Mouse (Mus musculus) frontal cortex, adult (tissue): ENCODE measurements around the gene Mnt.

ENCODE experiments used
- ATAC-seq: cut with Nextera tagmentation; 2 replicates; pipeline ENCODE4 v1.9.2; 2017; ENCODE audit warnings: mild to moderate bottlenecking, moderate library complexity, mixed read lengths; ENCODE audit not compliant: low TSS enrichment

Gene Mnt

GRCm38 (mm10) chr11:74845784-74846183 lies 15.1 kb downstream of the Mnt start:
- no peak for ATAC-seq

GRCm38 (mm10) chr11:74847919-74848521 lies 17.3 kb downstream of the Mnt start:
- ATAC-seq = 0 out of 2 replicates have a peak, but pooled peaks have one; percentile 28

GRCm38 (mm10) chr11:74850998-74851661 lies 20.4 kb downstream of the Mnt start:
- ATAC-seq = peak; percentile 16; the same call in 1 of the 2 replicates

GRCm38 (mm10) chr11:74857756-74858155 lies 27.0 kb downstream of the Mnt start:
- no peak for ATAC-seq

GRCm38 (mm10) chr11:74862129-74862528 lies 31.4 kb downstream of the Mnt start:
- no peak for ATAC-seq

- no peak for ATAC-seq
Measured at GRCm38 (mm10) chr11:74863471-74863870, 32.8 kb downstream of the Mnt start.

GRCm38 (mm10) chr11:74864421-74864820 lies 33.7 kb downstream of the Mnt start:
- ATAC-seq = no peak

- no peak for ATAC-seq
Measured at GRCm38 (mm10) chr11:74865252-74865651, 34.5 kb downstream of the Mnt start.

GRCm38 (mm10) chr11:74866640-74867039 lies 35.9 kb downstream of the Mnt start:
- peak; percentile 49 for ATAC-seq

- no peak for ATAC-seq
Measured at GRCm38 (mm10) chr11:74867181-74867580, 36.5 kb downstream of the Mnt start.

- ATAC-seq = no peak
Measured at GRCm38 (mm10) chr11:74868046-74868760, 37.5 kb downstream of the Mnt start.

- ATAC-seq = no peak
Measured at GRCm38 (mm10) chr11:74869603-74870002, 38.9 kb downstream of the Mnt start.

GRCm38 (mm10) chr11:74870544-74870943 lies 39.8 kb downstream of the Mnt start:
- no peak for ATAC-seq

GRCm38 (mm10) chr11:74870991-74871622 lies 40.4 kb downstream of the Mnt start:
- ATAC-seq = peak; percentile 62

- peak; percentile 64 for ATAC-seq
Measured at GRCm38 (mm10) chr11:74874630-74875029, 43.9 kb downstream of the Mnt start.

- peak; percentile 48 for ATAC-seq
Measured at GRCm38 (mm10) chr11:74876801-74877200, 46.1 kb downstream of the Mnt start.

- ATAC-seq = no peak
Measured at GRCm38 (mm10) chr11:74880999-74881398, 50.3 kb downstream of the Mnt start.

GRCm38 (mm10) chr11:74881979-74882378 lies 51.3 kb downstream of the Mnt start:
- peak; percentile 81 for ATAC-seq

- no peak for ATAC-seq
Measured at GRCm38 (mm10) chr11:74883098-74883497, 52.4 kb downstream of the Mnt start.

- ATAC-seq = no peak
Measured at GRCm38 (mm10) chr11:74894619-74895018, 63.9 kb downstream of the Mnt start.
